In genomic region chr19:44396742-44397141, GRCm38 (mm10) we compare ENCODE assay signal across 23 mouse cellular contexts. TPM values are rescaled to one million over a fixed set of nuclear protein-coding genes. Genes with fewer than 3 reads are reported as not detected.
DNase-seq lines count a peak whose midpoint lies in the region; ATAC-seq and TF ChIP-seq lines count a peak whose summit lies in the region.
"Had no signal": no experiment of that assay in that cellular context is flagged by ENCODE, and none has a peak within 500 bp of the region (broad histone marks: within the 10 kb centered on the region; RNA-seq: fewer than 3 reads in every experiment).

No protein-coding gene starts in this region.

- TF ChIP-seq EP300 in liver, postnatal 0 days (IDR thresholded peaks at IDR 0.05; ENCODE audit: low read depth), result peak; percentile 95

- ATAC-seq in liver, embryonic 11.5 days (replicated peaks; ENCODE audit: low FRiP score), result no peak
- ATAC-seq in liver, embryonic 13.5 days (ENCODE audit: low read depth), result peak; percentile 34; the same call in 1 of the 2 replicates
- ATAC-seq in liver, postnatal 0 days, result peak; percentile 37
- no peak for ATAC-seq in hindbrain, embryonic 14.5 days (ENCODE audit: low FRiP score)
- ATAC-seq in neural tube, embryonic 15.5 days (ENCODE audit: low FRiP score), result no peak
- ATAC-seq: activated CD4-positive, CD25-positive, alpha-beta regulatory T cell, adult 4 months; CD4-positive, CD25-positive, alpha-beta regulatory T cell, adult 4 months; forebrain, postnatal 0 days; Patski had no signal

- H3K9me3 ChIP-seq in liver, embryonic 11.5 days (ENCODE audit: control insufficient read depth, low read length), result no peaks in the 10 kb centered on the region
- no peaks in the 10 kb centered on the region for H3K9me3 ChIP-seq in liver, embryonic 13.5 days (replicated peaks)
- no peaks in the 10 kb centered on the region for H3K9me3 ChIP-seq in liver, postnatal 0 days (ENCODE audit: low read length)
- H3K9me3 ChIP-seq in hindbrain, embryonic 14.5 days (ENCODE audit: control insufficient read depth, low read length), result no peaks in the 10 kb centered on the region
- no peaks in the 10 kb centered on the region for H3K9me3 ChIP-seq in neural tube, embryonic 15.5 days (replicated peaks)
- H3K9me3 ChIP-seq: embryonic facial prominence, embryonic 15.5 days; forebrain, embryonic 12.5 days; heart, embryonic 12.5 days; hindbrain, embryonic 10.5 days; hindbrain, embryonic 15.5 days had no signal

- 61% methylated on average over 5 of the region's 5 CpGs for WGBS in liver, embryonic 11.5 days
- WGBS in liver, embryonic 13.5 days (ENCODE audit: insufficient replicate concordance), result 33% methylated on average over 5 of the region's 5 CpGs
- whole genome bisulfite sequencing in liver, postnatal 0 days (ENCODE audit: insufficient replicate concordance), result 55% methylated on average over 5 of the region's 5 CpGs
- 93% methylated on average over 5 of the region's 5 CpGs for WGBS in hindbrain, embryonic 14.5 days
- 92% methylated on average over 5 of the region's 5 CpGs for WGBS in neural tube, embryonic 15.5 days

- no peak overlapping the region for H3K4me3 ChIP-seq in liver, embryonic 11.5 days (ENCODE audit: low read depth, low read length)
- no peak overlapping the region for H3K4me3 ChIP-seq in liver, embryonic 13.5 days (replicated peaks)
- no peak overlapping the region for H3K4me3 ChIP-seq in liver, postnatal 0 days (ENCODE audit: low read depth, low read length)
- H3K4me3 ChIP-seq in hindbrain, embryonic 14.5 days (replicated peaks; ENCODE audit: low read length), result no peak overlapping the region
- no peak overlapping the region for H3K4me3 ChIP-seq in neural tube, embryonic 15.5 days (replicated peaks)
- H3K4me3 ChIP-seq: embryonic facial prominence, embryonic 15.5 days; forebrain, embryonic 12.5 days; heart, adult 2 months; heart, embryonic 12.5 days; hindbrain, embryonic 10.5 days; hindbrain, embryonic 15.5 days had no signal

- H3K36me3 ChIP-seq in liver, embryonic 11.5 days (ENCODE audit: control insufficient read depth, insufficient read depth, low read length), result 0 out of 2 replicates have a peak, but pooled peaks cover 2% of the 10 kb centered on the region
- H3K36me3 ChIP-seq in liver, embryonic 13.5 days, result peaks cover 45% of the 10 kb centered on the region
- peaks cover 25% of the 10 kb centered on the region for H3K36me3 ChIP-seq in liver, postnatal 0 days (replicated peaks; ENCODE audit: insufficient read depth, low read length)
- H3K36me3 ChIP-seq in hindbrain, embryonic 14.5 days (replicated peaks; ENCODE audit: control insufficient read depth, insufficient read depth), result peaks cover 33% of the 10 kb centered on the region; the same call in 1 of the 2 replicates
- H3K36me3 ChIP-seq in neural tube, embryonic 15.5 days, result peaks cover 42% of the 10 kb centered on the region
- H3K36me3 ChIP-seq: heart, embryonic 12.5 days had no signal

- no peak for TF ChIP-seq CTCF in liver, postnatal 0 days (IDR thresholded peaks at IDR 0.05; ENCODE audit: low read depth)

- DNase-seq in liver, embryonic 11.5 days (ENCODE audit: low spot score), result no peak
- no peak for DNase-seq in liver
- DNase-seq in liver, embryonic 13.5 days, result peak; percentile 24
- DNase-seq in liver, postnatal 0 days, result no peak
- no peak for DNase-seq in hindbrain, embryonic 14.5 days (ENCODE audit: low spot score)
- no peak for DNase-seq in heart, adult 9 months (ENCODE audit: low spot score in 2 of 2)
- DNase-seq: adrenal gland, postnatal 14 days; B cell, adult 2 months; cerebellum, adult 2 months; cerebellum, postnatal 10 days; embryo, embryonic 11 days; forebrain, postnatal 0 days; gastrocnemius, postnatal 14 days; heart, adult 2 months had no signal

- no peaks in the 10 kb centered on the region; the same call in 1 of the 2 replicates for H3K27me3 ChIP-seq in liver, embryonic 11.5 days (replicated peaks; ENCODE audit: control insufficient read depth, insufficient read depth, low read length)
- no peaks in the 10 kb centered on the region for H3K27me3 ChIP-seq in liver, embryonic 13.5 days
- no peaks in the 10 kb centered on the region for H3K27me3 ChIP-seq in liver, postnatal 0 days (ENCODE audit: insufficient read depth, low read length)
- no peaks in the 10 kb centered on the region for H3K27me3 ChIP-seq in hindbrain, embryonic 14.5 days (ENCODE audit: control insufficient read depth, insufficient read depth, low read length)
- H3K27me3 ChIP-seq in neural tube, embryonic 15.5 days (replicated peaks), result no peaks in the 10 kb centered on the region
- H3K27me3 ChIP-seq: embryonic facial prominence, embryonic 15.5 days; forebrain, embryonic 12.5 days; heart, embryonic 12.5 days; hindbrain, embryonic 15.5 days had no signal

- H3K9ac ChIP-seq in liver, embryonic 11.5 days (ENCODE audit: low read depth, low read length), result no peak overlapping the region
- H3K9ac ChIP-seq in liver, embryonic 13.5 days, result no peak overlapping the region
- H3K9ac ChIP-seq in liver, postnatal 0 days (replicated peaks), result no peak overlapping the region
- H3K9ac ChIP-seq in hindbrain, embryonic 14.5 days, result no peak overlapping the region
- no peak overlapping the region for H3K9ac ChIP-seq in neural tube, embryonic 15.5 days (replicated peaks)
- H3K9ac ChIP-seq: embryonic facial prominence, embryonic 15.5 days; forebrain, embryonic 12.5 days; forebrain, postnatal 0 days; heart, embryonic 12.5 days; hindbrain, embryonic 15.5 days had no signal

- no peak overlapping the region for H3K27ac ChIP-seq in liver, embryonic 11.5 days (ENCODE audit: low read depth, low read length)
- peak overlapping the region; percentile 58 for H3K27ac ChIP-seq in liver, embryonic 13.5 days
- H3K27ac ChIP-seq in liver, postnatal 0 days (ENCODE audit: low read depth), result no peak overlapping the region
- no peak overlapping the region for H3K27ac ChIP-seq in hindbrain, embryonic 14.5 days
- H3K27ac ChIP-seq in neural tube, embryonic 15.5 days (replicated peaks), result no peak overlapping the region
- H3K27ac ChIP-seq: embryonic facial prominence, embryonic 15.5 days; forebrain, embryonic 12.5 days; heart, adult 2 months; hindbrain, embryonic 10.5 days; hindbrain, embryonic 15.5 days had no signal

- H3K4me2 ChIP-seq in liver, embryonic 11.5 days, result 0 out of 2 replicates have a peak overlapping the region, but pooled peaks have one; percentile 6
- no peak overlapping the region for H3K4me2 ChIP-seq in liver, embryonic 13.5 days
- H3K4me2 ChIP-seq in liver, postnatal 0 days (ENCODE audit: low read depth, low read length), result no peak overlapping the region
- no peak overlapping the region for H3K4me2 ChIP-seq in hindbrain, embryonic 14.5 days (replicated peaks)
- H3K4me2 ChIP-seq in neural tube, embryonic 15.5 days, result no peak overlapping the region
- H3K4me2 ChIP-seq: embryonic facial prominence, embryonic 15.5 days; forebrain, embryonic 12.5 days; heart, embryonic 12.5 days; hindbrain, embryonic 15.5 days had no signal

- H3K4me1 ChIP-seq in liver, embryonic 11.5 days (replicated peaks; ENCODE audit: control insufficient read depth, insufficient read depth, low read length), result peaks cover 21% of the 10 kb centered on the region
- peaks cover 56% of the 10 kb centered on the region for H3K4me1 ChIP-seq in liver, embryonic 13.5 days (replicated peaks)
- peaks cover 20% of the 10 kb centered on the region for H3K4me1 ChIP-seq in liver, postnatal 0 days (ENCODE audit: insufficient read depth)
- H3K4me1 ChIP-seq in hindbrain, embryonic 14.5 days (replicated peaks; ENCODE audit: control insufficient read depth, insufficient read depth, low read length), result no peaks in the 10 kb centered on the region
- no peaks in the 10 kb centered on the region for H3K4me1 ChIP-seq in neural tube, embryonic 15.5 days
- H3K4me1 ChIP-seq: embryonic facial prominence, embryonic 15.5 days; forebrain, embryonic 12.5 days; heart, embryonic 12.5 days; hindbrain, embryonic 10.5 days; hindbrain, embryonic 15.5 days had no signal

RNA-seq across cellular contexts. Expression of gene Scd1, which starts 10.9 kb away (rescaled TPM):
- 11.0 and 12.0 TPM in 2 replicates for polyA plus RNA-seq in liver, embryonic 11.5 days (2014; fragmentation: Nextera tagmentation; extraction: Ambion mirVana)
- polyA plus RNA-seq in liver, embryonic 13.5 days (2015; fragmentation: Nextera tagmentation; extraction: Ambion mirVana), result 7.3 and 10.0 TPM in 2 replicates
- polyA plus RNA-seq in liver, postnatal 0 days (2015; fragmentation: Nextera tagmentation; extraction: Ambion mirVana), result 2.3 and 2.8 TPM in 2 replicates
- polyA plus RNA-seq in hindbrain, embryonic 14.5 days (2014; fragmentation: Nextera tagmentation; extraction: Ambion mirVana), result 8.4 and 10.6 TPM in 2 replicates
- 7.5 and 8.5 TPM in 2 replicates for polyA plus RNA-seq in neural tube, embryonic 15.5 days (2015; fragmentation: Nextera tagmentation; extraction: Ambion mirVana)

Comparison
In these comparisons a context has a peak if more than half of its experiments do, and no peak if none do; other contexts are left out.
1. ATAC-seq: peak in liver, embryonic 13.5 days (single experiment) and liver, postnatal 0 days (single experiment); none in liver, embryonic 11.5 days (single experiment), hindbrain, embryonic 14.5 days (single experiment) and neural tube, embryonic 15.5 days (single experiment).